Mouse (Mus musculus) gastrocnemius, adult 8-10 months (tissue): ENCODE measurements around the gene Serf2. TPM values are rescaled to one million over a fixed set of nuclear protein-coding genes. Genes with fewer than 3 reads are reported as not detected.
"Not testable (repeated sequence)": the region's sequence is repeated elsewhere in the genome, so short reads cannot be mapped to it uniquely, and the experiment has no call there.

Experiments
- DNase-seq, 2 experiments: peaks; one replicate each; pipeline ENCODE4 v3.0.0; 2022; ENCODE audit warnings: low spot score in 2 of 2
- total RNA-seq, 4 experiments: library from RNA; stranded (reverse); gene quantifications; 2 replicates each; pipeline ENCODE4 v1.2.4; 2022

Serf2 gene
- total RNA-seq, 4 experiments from 2014 or later = 236 to 312 (median 279) TPM

DNA sequence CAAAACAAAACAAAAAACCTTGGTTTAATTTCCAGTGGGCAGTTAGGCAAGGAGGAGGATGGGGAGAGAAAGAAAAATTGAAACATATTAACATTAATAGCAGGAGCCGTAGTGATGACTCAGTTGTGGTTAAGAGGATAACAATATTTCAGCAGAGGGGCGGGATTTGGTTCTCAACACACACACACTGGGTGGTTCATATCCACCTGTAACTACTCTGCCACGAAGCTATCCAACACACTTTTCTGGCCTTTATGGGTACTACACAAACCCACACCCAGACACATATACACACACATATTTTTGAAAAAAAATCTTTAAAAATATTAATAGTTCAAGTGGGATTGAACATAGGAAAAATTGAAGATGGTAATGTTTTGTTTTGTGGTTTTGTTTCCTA lies 2.0 kb upstream of the Serf2 start:
- no peak for DNase-seq

DNA sequence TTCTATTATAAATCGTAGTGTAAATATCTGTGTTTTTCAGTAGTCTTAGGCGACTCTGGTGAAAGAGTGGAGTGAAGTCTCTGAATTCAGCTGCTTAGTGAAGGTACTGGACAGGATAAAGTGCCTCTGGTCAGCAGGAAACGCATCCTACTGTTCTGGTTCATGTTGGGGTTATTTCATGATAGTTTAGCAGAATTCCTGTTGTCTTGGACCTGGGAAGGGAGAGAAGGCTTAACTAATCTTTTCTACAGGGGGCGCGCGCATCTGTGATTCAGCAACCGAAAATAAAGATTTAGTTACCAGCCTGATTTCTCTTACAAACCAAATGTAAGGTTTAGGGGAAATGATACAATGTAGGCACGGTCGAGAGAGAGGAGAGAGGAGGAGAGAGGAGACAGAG lies 859 bp upstream of the Serf2 start:
- DNase-seq = peak in 1 of 2 experiments; percentile 23

DNA sequence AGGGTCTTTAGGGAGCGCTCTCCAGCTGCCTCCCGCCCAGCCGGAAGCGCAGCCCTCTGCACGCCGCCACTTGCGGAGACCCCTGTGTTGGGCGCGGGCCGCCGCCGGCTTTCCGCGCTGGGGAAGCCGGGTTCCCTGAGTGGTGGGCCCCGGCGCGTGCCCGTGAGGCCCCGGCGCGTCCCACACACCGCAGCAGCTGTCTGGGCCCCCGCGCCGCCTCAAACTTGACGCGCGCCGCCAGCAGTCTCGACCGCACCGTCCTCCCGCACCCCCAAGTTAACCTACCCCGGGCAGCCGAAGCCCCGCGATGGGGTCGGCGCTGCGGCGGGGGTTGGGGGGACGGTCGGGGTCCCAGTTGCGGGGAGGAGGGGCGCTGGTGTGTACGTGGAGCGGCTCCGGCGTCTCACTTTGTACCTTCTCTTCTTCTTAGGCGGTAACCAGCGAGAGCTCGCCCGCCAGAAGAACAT lies 583 bp downstream of the Serf2 start:
- DNase-seq = no peak

DNA sequence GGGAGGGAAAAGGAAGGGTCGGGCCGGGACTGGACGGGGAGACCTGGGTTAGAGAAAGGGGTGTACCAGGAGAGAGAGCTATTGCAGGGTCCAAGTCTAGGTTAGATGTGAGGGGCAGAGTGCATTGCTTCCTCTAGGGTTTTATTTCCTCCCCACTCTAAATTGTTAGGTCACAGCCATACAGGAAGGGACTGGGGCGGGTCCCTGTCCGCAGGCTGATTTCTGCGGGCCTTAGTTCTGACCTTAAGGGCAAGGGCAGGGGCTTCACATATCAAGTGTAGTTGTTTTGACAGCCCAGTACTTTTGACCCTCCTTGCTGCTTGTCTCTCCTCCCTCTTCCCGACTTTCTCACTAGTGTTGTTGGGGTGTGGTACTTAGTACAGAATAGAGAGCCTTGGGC lies 1.1 kb downstream of the Serf2 start:
- DNase-seq = no peak

DNA sequence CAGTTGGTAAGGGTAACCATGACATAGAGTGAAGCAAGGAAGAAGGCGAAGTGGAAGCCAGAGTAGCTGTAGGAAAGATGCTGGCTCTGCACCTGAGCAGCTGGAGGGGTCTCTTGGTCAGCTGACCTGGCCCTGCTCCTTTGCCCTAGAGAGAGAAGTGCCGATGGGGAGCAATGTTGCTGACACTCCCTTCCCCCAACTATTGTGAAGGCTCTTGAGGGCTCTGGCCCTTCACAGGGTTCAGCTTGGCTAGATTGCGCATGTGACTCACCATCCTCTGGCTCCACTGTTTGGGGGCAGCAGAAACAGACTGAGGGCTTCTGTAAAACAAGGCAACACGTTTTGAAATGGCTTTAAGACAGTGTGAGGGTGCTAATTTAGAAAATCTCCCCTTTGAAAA lies 3.4 kb downstream of the Serf2 start:
- no peak for DNase-seq

DNA sequence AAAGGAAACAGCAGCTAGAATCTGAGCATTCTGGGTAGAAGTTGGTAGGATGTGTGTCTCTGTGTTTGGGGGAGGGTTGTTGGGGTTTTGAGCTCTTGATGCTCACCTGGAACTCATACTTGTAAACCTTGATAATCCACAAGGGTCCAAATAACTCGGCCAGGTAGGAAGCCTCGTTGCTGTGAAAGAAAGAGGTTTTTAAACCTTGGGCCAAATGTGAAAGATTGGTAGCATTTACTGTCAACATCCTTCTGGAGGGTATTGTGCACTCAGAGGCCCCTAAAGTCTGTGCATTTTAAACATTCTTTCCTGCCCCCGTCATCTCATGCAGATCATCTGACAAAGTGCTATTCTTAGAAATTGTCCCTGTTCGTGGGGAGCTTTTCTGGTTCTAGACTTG lies 4.0 kb downstream of the Serf2 start, which contains the start of gene Hypk:
Gene Hypk, plus strand, starts transcription at position 301 of the 400 bp plus-strand sequence.
- no peak for DNase-seq

DNA sequence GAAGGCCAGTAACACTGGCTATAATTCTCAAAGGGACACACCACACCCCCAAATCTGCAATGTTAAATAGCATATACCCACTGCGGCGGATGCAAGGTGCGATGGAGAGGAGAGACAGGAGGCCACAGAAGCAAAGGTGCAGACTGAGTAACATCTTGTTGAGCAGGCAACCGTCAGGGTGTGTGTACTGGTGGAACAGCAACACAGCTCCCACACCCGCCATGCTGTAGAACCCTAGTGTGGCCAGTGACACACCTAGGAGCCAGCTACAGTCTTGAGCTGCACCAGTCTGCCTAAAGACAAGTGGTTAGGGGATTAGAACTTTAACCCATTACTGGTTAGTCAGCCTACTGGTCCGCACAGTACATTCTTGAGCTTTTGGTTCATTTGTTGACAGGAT lies 4.9 kb downstream of the Serf2 start:
- no peak for DNase-seq

DNA sequence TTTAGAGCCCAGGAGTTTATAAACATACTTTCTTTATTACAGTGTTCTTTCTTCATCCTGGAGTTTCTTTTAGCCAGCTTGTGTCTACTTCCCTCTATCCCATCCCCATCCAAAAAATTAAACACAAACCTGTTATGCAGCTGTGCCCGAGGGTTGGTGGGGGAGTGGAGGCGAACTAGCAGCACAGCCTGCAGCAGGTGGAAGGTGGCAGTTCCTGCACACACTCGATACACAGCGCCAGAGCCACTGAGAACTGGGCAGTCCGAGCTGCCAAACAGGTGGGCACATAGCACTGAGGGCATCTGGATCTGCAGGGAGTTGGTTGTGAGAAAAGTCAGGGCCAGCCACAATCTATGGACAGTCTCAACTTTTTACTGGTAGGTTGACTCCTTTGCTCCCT lies 6.5 kb downstream of the Serf2 start:
- DNase-seq = no peak

DNA sequence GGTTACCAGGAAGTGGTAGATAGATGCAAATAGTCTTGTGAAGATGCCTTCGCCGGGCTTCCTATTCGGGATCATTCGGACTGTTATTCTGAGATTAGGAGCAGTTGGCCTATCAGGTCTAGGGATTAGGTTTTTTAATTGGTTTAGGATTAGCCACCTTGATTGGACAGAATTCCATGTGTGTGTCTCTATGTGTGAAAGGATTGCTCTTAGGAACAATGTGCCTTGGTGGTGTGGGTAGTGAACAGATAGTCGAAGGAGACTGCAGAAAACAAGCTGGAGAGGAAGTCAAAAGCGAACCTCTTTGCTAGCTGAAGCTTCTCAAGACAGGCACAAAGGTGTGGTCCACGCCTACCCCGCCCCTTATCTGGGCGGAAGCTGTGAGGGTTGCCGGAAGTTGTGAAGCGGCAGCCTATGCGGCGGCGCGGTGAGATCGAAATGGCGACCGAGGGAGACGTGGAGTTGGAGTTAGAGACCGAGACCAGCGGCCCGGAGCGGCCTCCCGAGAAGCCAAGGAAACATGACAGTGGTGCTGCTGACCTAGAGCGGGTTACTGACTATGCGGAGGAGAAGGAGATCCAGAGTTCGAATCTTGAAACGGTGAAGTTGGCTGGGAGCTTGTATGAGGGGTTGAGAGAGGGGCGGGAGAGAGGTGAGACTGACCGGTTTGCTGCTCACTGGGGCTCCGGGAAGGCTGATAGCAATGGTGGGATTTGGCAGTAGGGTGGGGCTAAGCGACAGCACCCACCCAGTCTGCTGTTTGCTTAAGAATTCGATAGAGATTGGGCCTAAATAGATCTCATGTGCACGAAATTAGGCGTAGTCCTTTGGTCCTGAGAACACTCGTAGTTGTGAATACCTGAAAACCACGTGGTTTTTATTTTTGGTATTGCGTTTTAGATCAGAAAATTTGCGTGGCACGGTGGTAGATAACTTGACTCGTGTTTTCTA lies 8.0 kb downstream of the Serf2 start, which contains the start of gene Serinc4:
Gene Serinc4, minus strand, starts transcription at position 90 of the 951 bp plus-strand sequence.
- peak; percentile 55 to 68 for DNase-seq

DNA sequence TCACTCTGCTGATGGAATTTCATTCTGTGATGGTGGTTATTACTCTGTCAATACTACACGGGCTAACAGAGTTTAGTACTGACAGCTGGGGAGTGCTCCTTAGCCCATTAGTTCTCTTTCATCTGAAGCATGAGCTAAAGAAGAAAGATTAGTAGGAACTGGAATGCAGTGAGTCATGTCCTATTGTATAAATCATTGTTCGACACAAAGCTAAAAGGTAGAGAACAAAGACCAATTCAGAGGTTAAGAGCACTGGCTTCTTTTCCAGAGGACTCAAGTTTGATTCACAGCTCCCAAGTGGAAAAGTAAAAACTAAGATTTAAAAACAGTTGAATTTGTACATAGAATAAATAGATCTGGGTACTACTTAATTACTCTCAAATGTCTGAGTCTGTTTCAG lies 11.1 kb downstream of the Serf2 start:
- no peak for DNase-seq

DNA sequence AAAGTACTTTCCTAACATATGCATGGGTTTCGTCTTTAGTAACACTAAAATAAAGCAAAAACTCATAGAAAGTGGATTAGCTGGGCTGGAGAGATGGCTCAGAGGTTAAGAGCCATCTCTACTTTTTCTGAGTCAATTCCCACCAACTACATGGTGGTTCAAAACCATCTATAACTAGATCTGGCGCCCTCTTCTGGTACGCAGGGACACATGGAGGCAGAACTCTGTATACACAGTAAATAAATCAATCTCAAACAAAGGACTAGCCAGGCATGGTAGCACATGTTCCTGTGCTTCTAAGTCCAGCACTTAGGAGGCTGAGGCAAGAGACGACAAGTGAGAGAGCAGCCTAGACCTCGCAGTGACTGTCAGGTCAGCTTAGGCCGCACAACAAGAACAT lies 20.0 kb downstream of the Serf2 start:
- DNase-seq = not testable (repeated sequence)

DNA sequence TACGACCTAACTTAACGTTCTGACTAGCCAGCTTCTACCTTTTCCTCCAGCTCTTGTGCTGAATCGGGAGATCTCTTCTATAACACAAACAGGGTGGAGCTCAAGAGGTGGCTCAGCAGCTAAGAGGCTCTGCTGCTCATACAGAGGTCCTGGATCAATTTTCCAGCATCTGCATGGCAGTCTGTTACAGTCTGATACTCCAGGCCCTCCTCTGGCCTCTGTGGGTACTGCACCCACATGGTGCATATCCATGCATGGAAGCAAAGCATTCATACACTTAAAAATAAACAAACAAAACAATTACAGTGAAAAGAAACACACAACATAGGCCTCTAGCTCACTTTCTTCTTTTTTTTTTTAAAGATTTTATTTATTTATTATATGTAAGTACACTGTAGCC lies 23.8 kb downstream of the Serf2 start:
- DNase-seq = not testable (repeated sequence)

DNA sequence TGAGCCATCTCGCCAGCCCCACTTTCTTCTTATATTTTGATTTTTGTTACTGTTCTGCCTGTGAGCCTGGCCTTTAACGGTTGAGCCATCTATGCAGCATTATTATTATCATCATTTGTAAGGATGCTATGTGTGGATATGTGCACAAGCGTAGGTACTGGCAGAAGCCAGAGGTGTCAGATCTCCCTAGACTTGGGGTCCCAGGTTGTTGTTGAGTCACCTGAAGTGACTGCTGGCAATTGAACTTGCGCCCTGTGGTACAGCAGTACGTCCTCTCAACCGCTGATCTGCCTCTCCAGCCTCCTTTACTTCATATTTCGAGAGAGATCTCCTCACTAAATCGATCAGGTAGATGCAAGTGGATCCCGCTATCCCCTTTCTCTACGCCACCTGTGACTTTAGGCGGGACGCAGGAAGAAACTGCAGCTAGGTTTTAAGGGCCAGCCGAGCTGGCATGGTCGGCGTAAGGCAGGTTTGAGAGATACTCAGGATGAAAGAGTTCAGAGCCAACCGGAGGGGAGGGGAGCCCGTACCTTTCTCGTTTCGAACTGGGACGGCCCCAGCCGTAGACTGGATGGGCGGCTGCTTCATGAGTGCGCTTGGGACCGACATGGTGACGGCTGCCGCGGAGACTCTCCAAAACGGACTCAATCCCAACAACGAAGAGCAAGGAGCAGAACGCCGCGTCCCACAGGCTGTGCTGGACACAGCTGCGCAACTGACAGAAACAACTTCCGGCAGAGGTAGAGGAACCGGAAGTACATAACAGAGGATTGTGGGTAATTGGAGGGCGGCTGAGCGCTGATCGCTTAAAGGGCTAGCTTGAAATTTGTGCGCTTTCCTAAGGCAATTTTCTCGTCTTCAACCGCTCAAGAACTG lies 24.5 kb downstream of the Serf2 start, which contains the start of gene Mfap1b:
Gene Mfap1b, minus strand, starts transcription at position 767 of the 879 bp plus-strand sequence.
- DNase-seq = peak; percentile 62 to 67

DNA sequence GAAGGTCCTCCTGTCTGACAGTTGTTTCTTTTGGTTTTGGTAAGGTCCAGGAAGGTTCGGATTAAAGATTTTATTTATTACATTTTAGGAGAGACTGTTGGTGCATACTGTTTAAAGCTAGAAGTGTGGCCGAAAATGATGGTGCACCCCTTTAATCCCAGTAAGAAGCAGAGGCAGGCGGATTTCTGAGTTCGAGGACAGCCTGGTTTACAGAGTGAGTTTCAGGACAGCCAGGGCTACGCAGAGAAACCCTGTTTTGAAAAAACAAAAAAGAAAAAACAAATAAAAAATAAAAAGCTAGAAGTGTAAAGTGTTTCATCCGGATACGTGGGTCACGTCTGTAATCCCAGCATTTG lies 25.2 kb downstream of the Serf2 start:
- no peak for DNase-seq

DNA sequence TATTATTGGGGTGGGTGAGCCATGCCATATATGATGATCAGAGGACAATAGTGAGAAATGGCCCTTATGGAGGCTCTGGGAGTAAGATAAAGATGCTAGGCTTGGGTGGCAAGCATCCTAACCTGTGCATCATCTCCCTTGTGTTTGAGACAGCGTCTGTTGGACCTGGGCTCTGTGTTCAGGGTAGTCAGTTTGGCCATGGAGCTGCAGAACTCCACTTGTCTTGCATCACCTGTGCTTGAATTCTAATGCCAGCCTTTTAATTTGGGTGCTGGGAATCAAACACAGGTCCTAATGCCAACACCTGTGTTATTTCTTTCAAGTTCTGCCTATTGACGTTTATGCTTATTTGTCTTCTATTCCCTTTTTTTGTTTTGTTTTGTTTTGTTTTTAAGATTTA lies 26.3 kb downstream of the Serf2 start:
- DNase-seq = not testable (repeated sequence)

DNA sequence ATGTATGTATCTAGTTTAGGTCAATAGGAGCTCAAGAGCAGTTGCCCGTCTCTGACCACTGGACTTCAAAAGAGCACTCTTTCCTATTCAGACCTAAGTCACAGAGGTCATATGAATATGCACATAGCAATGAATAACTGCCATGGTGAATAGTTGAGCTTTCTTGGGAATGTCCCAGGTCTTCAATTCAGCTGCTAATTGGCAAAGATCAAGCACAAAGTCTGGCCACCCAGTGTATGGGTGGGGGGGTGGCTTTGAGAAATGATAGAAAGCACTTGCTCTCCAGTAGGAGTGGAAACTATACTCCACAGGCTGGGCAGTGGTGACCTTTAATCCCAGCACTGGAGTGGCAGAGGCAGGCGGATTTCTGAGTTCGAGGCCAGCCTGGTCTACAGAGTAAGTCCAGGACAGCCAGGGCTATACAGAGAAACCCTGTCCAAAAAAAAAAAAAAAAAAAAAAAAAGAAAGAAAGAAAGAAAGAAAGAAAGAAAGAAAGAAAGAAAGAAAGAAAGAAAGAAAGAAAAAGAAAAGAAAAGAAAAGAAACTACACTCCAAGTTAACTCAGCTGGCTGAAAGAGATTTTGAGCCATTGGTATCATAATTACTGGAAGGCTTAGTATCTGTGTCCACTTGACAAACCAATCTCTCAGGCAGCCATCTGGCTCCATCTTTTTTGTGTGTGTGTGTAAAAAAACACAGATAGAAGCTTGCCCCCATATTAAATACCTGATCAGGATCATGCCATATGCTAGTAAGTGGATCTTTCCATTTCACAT lies 28.7 kb downstream of the Serf2 start:
- no peak for DNase-seq

DNA sequence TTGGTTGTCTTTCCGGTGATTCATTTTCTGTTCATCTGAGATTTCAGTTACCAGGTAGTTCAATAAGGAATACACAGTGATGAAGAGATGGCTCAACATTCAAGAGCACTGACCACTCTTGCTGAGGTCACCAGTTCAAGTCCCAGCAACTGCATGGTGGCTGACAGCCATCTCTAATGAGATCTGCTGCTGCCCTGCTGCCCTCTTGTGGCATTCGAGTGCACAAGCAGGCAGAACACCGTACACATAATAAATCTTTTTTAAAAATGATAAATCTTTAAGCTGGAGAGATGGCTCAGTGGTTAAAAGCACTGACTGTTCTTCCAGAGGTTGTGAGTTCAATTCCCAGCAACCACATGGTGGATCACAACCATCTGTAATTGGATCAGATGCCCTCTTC lies 31.5 kb downstream of the Serf2 start:
- no peak for DNase-seq

DNA sequence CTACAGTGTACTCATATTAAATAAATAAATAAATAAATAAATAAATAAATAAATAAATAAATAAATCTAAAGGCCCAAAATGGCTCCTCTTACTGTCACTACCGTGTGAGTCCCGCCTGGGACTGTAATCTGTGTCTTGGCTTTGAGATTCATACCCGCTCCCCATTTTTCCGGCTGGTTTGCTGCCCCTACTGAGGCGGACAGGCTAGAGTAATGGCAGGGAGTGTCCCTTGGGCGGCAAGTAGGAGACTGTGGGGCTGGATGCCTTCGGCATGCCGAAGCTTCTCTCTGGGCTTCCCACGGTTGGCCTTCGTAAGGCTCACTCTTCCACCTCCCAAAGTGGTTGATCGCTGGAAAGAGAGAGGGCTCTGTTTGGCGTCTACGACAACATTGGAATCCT lies 31.9 kb downstream of the Serf2 start:
- not testable (repeated sequence) for DNase-seq

DNA sequence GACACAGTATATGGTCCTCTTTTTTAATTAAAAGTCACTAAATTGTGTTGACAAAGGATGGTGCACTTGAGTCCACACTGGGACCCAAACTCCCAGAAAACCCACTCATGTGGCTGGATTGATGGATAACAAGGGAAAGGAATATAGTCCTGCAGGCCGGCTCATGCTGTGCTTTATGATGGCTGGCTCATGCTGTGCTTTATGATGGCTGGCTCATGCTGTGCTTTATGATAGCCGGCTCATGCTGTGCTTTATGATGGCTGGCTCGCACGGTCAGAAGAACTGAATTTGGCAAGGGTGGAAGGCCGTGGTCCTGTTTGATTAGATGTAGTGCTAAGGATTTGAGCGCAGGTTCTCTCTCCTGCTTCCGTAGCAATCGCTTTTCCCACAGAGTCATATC lies 34.6 kb downstream of the Serf2 start:
- DNase-seq = no peak

DNA sequence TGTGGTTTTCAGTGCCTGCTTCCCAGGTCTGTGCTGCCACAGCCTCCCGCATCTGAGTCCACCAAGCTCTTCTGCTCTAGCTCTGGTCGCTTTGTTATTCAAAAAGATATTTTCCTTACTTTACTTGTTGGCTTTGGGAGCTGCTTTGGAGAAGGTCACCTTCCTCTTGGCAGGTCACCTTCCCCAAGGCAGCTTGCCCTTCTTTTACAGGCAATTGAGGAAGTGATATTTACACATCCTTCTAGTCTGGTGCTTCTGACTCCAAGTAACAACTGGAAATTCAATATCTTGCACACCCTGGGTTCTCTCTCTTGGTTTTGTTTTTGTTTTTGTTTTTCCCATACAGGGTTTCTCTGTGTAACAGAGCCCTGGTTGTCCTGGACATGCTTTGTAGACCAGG lies 35.4 kb downstream of the Serf2 start:
- not testable (repeated sequence) for DNase-seq

DNA sequence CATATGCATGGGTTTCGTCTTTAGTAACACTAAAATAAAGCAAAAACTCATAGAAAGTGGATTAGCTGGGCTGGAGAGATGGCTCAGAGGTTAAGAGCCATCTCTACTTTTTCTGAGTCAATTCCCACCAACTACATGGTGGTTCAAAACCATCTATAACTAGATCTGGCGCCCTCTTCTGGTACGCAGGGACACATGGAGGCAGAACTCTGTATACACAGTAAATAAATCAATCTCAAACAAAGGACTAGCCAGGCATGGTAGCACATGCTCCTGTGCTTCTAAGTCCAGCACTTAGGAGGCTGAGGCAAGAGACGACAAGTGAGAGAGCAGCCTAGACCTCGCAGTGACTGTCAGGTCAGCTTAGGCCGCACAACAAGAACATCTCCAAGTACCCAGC lies 52.6 kb downstream of the Serf2 start:
- DNase-seq = not testable (repeated sequence)
